Mouse (Mus musculus): ENCODE results near the gene Rbfox2. TPM values are rescaled to one million over a fixed set of nuclear protein-coding genes. Genes with fewer than 3 reads are reported as not detected.

The Rbfox2 gene
- total RNA-seq, 2 experiments from 2014 or later: 41.0 to 48.5 TPM

GRCm38 (mm10) chr15:77202223-77202622 is 104.6 kb downstream of the Rbfox2 start:
- peak; percentile 37 to 41 for DNase-seq (ENCODE audit: low spot score in 2 of 2)

- DNase-seq (ENCODE audit: low spot score in 2 of 2): peak in 1 of 2 experiments; percentile 44
Observed at GRCm38 (mm10) chr15:77196827-77197226, 110.0 kb downstream of the Rbfox2 start.

GRCm38 (mm10) chr15:77196001-77196400 is 110.8 kb downstream of the Rbfox2 start:
- no peak for DNase-seq (ENCODE audit: low spot score in 2 of 2)

GRCm38 (mm10) chr15:77192154-77192935 is 114.5 kb downstream of the Rbfox2 start:
- DNase-seq (ENCODE audit: low spot score in 2 of 2): no peak

- DNase-seq (ENCODE audit: low spot score in 2 of 2): no peak
Observed at GRCm38 (mm10) chr15:77186096-77186495, 120.7 kb downstream of the Rbfox2 start.

- DNase-seq (ENCODE audit: low spot score in 2 of 2): no peak
Observed at GRCm38 (mm10) chr15:77185614-77186013, 121.2 kb downstream of the Rbfox2 start.

- no peak for DNase-seq (ENCODE audit: low spot score in 2 of 2)
Observed at GRCm38 (mm10) chr15:77182800-77183199, 124.0 kb downstream of the Rbfox2 start.

- DNase-seq (ENCODE audit: low spot score in 2 of 2): no peak
Observed at GRCm38 (mm10) chr15:77174018-77174417, 132.8 kb downstream of the Rbfox2 start.

GRCm38 (mm10) chr15:77172414-77172813 is 134.4 kb downstream of the Rbfox2 start:
- no peak for DNase-seq (ENCODE audit: low spot score in 2 of 2)

GRCm38 (mm10) chr15:77168781-77169180 is 138.0 kb downstream of the Rbfox2 start:
- DNase-seq (ENCODE audit: low spot score in 2 of 2): no peak

- no peak for DNase-seq (ENCODE audit: low spot score in 2 of 2)
Observed at GRCm38 (mm10) chr15:77166225-77166732, 140.5 kb downstream of the Rbfox2 start.

- no peak for DNase-seq (ENCODE audit: low spot score in 2 of 2)
Observed at GRCm38 (mm10) chr15:77163336-77163735, 143.5 kb downstream of the Rbfox2 start.

- DNase-seq (ENCODE audit: low spot score in 2 of 2): no peak
Observed at GRCm38 (mm10) chr15:77162931-77163330, 143.9 kb downstream of the Rbfox2 start.

- DNase-seq (ENCODE audit: low spot score in 2 of 2): no peak
Observed at GRCm38 (mm10) chr15:77161382-77161781, 145.4 kb downstream of the Rbfox2 start.

GRCm38 (mm10) chr15:77160848-77161247 is 146.0 kb downstream of the Rbfox2 start:
- DNase-seq (ENCODE audit: low spot score in 2 of 2): no peak

GRCm38 (mm10) chr15:77156525-77156924 is 150.3 kb downstream of the Rbfox2 start:
- no peak for DNase-seq (ENCODE audit: low spot score in 2 of 2)

- DNase-seq (ENCODE audit: low spot score in 2 of 2): no peak
Observed at GRCm38 (mm10) chr15:77154248-77154785, 152.5 kb downstream of the Rbfox2 start.

- DNase-seq (ENCODE audit: low spot score in 2 of 2): peak; percentile 57 to 71
Observed at GRCm38 (mm10) chr15:77153625-77154024, 153.2 kb downstream of the Rbfox2 start.

GRCm38 (mm10) chr15:77153088-77153546 is 153.7 kb downstream of the Rbfox2 start:
- peak in 1 of 2 experiments; percentile 37 for DNase-seq (ENCODE audit: low spot score in 2 of 2)

GRCm38 (mm10) chr15:77152336-77153087 is 154.3 kb downstream of the Rbfox2 start:
- peak; percentile 31 to 34 for DNase-seq (ENCODE audit: low spot score in 2 of 2)

- DNase-seq (ENCODE audit: low spot score in 2 of 2): no peak
Observed at GRCm38 (mm10) chr15:77151816-77152215, 155.0 kb downstream of the Rbfox2 start.

- no peak for DNase-seq (ENCODE audit: low spot score in 2 of 2)
Observed at GRCm38 (mm10) chr15:77151178-77151577, 155.6 kb downstream of the Rbfox2 start.
